Comparison of ENCODE assay signal across 9 mouse cellular contexts in genomic region chr6:90434687-90435086, GRCm38 (mm10). TPM values are rescaled to one million over a fixed set of nuclear protein-coding genes. Genes with fewer than 3 reads are reported as not detected.
DNase-seq lines count a peak whose midpoint lies in the region; ATAC-seq and TF ChIP-seq lines count a peak whose summit lies in the region.
"Had no signal": no experiment of that assay in that cellular context is flagged by ENCODE, and none has a peak within 500 bp of the region (broad histone marks: within the 10 kb centered on the region; RNA-seq: fewer than 3 reads in every experiment).

No protein-coding gene starts in this region.

- TF ChIP-seq POLR2A in lung, adult 2 months (IDR thresholded peaks at IDR 0.05; ENCODE audit: borderline replicate concordance, extremely low read depth, low read depth, low read length), result no peak

- no peak overlapping the region for H3K9ac ChIP-seq in lung, embryonic 15.5 days
- H3K9ac ChIP-seq in hindbrain, embryonic 12.5 days, result no peak overlapping the region
- no peak overlapping the region for H3K9ac ChIP-seq in liver, embryonic 12.5 days
- no peak overlapping the region for H3K9ac ChIP-seq in stomach, embryonic 14.5 days (replicated peaks; ENCODE audit: low read depth, low read length)

- ATAC-seq in lung, embryonic 15.5 days (ENCODE audit: borderline replicate concordance, extremely low read depth, low FRiP score, low TSS enrichment), result peak; percentile 46; the same call in 1 of the 2 replicates
- ATAC-seq in hindbrain, embryonic 12.5 days (ENCODE audit: low FRiP score), result peak; percentile 54
- peak; percentile 38 for ATAC-seq in liver, embryonic 12.5 days
- ATAC-seq in stomach, embryonic 14.5 days (ENCODE audit: insufficient number of reproducible peaks, insufficient read depth, low FRiP score, low read depth), result peak; percentile 33; the same call in 1 of the 2 replicates

- H3K36me3 ChIP-seq in lung, embryonic 15.5 days, result no peaks in the 10 kb centered on the region
- H3K36me3 ChIP-seq in hindbrain, embryonic 12.5 days, result no peaks in the 10 kb centered on the region
- H3K36me3 ChIP-seq in liver, embryonic 12.5 days, result no peaks in the 10 kb centered on the region
- no peaks in the 10 kb centered on the region for H3K36me3 ChIP-seq in stomach, embryonic 14.5 days (ENCODE audit: control insufficient read depth, insufficient read depth, low read length)

- H3K4me1 ChIP-seq in lung, embryonic 15.5 days, result no peaks in the 10 kb centered on the region
- 0 out of 2 replicates have a peak, but pooled peaks cover under 1% of the 10 kb centered on the region for H3K4me1 ChIP-seq in lung, adult 2 months (ENCODE audit: control insufficient read depth, insufficient read depth, low read length)
- H3K4me1 ChIP-seq in hindbrain, embryonic 12.5 days, result no peaks in the 10 kb centered on the region
- no peaks in the 10 kb centered on the region for H3K4me1 ChIP-seq in liver, embryonic 12.5 days
- H3K4me1 ChIP-seq in stomach, embryonic 14.5 days (ENCODE audit: control insufficient read depth, insufficient read depth, low read length), result no peaks in the 10 kb centered on the region

- DNase-seq in lung, adult 2 months, result no peak
- DNase-seq in layer of hippocampus, adult 2 months (ENCODE audit: low spot score in 2 of 2), result no peak
- no peak for DNase-seq in frontal cortex, postnatal 14 days (ENCODE audit: low spot score in 2 of 2)

- H3K4me2 ChIP-seq in lung, embryonic 15.5 days, result no peak overlapping the region
- no peak overlapping the region for H3K4me2 ChIP-seq in hindbrain, embryonic 12.5 days (replicated peaks)
- H3K4me2 ChIP-seq in liver, embryonic 12.5 days, result no peak overlapping the region
- H3K4me2 ChIP-seq in stomach, embryonic 14.5 days (replicated peaks; ENCODE audit: low read depth, low read length), result no peak overlapping the region

- no peaks in the 10 kb centered on the region for H3K27me3 ChIP-seq in lung, embryonic 15.5 days
- no peaks in the 10 kb centered on the region for H3K27me3 ChIP-seq in hindbrain, embryonic 12.5 days
- H3K27me3 ChIP-seq in liver, embryonic 12.5 days (replicated peaks), result no peaks in the 10 kb centered on the region; the same call in 1 of the 2 replicates
- no peaks in the 10 kb centered on the region for H3K27me3 ChIP-seq in stomach, embryonic 14.5 days (ENCODE audit: control insufficient read depth, insufficient read depth, low read length)

- 58% methylated on average over 3 of the region's 3 CpGs for WGBS in lung, embryonic 15.5 days
- 67% methylated on average over 3 of the region's 3 CpGs for WGBS in lung, adult 2 months
- 72% methylated on average over 3 of the region's 3 CpGs for WGBS in hindbrain, embryonic 12.5 days
- 53% methylated on average over 3 of the region's 3 CpGs for WGBS in liver, embryonic 12.5 days (ENCODE audit: insufficient replicate concordance)
- 64% methylated on average over 3 of the region's 3 CpGs for WGBS in stomach, embryonic 14.5 days

- H3K4me3 ChIP-seq in lung, embryonic 15.5 days, result no peak overlapping the region
- H3K4me3 ChIP-seq in lung, adult 2 months (replicated peaks; ENCODE audit: extremely low read depth, low read depth, low read length), result no peak overlapping the region
- H3K4me3 ChIP-seq in hindbrain, embryonic 12.5 days, result no peak overlapping the region
- H3K4me3 ChIP-seq in liver, embryonic 12.5 days, result no peak overlapping the region
- H3K4me3 ChIP-seq in stomach, embryonic 14.5 days (ENCODE audit: low read depth, low read length), result no peak overlapping the region
- H3K4me3 ChIP-seq in layer of hippocampus, adult 2 months, result no peak overlapping the region

- H3K27ac ChIP-seq in lung, embryonic 15.5 days, result no peak overlapping the region
- H3K27ac ChIP-seq in hindbrain, embryonic 12.5 days, result no peak overlapping the region
- H3K27ac ChIP-seq in liver, embryonic 12.5 days, result no peak overlapping the region
- no peak overlapping the region for H3K27ac ChIP-seq in stomach, embryonic 14.5 days (ENCODE audit: low read length)
- no peak overlapping the region for H3K27ac ChIP-seq in layer of hippocampus, adult 2 months

- H3K9me3 ChIP-seq in lung, embryonic 15.5 days, result no peaks in the 10 kb centered on the region
- no peaks in the 10 kb centered on the region for H3K9me3 ChIP-seq in hindbrain, embryonic 12.5 days (replicated peaks)
- no peaks in the 10 kb centered on the region for H3K9me3 ChIP-seq in liver, embryonic 12.5 days (replicated peaks)
- H3K9me3 ChIP-seq in stomach, embryonic 14.5 days (ENCODE audit: control insufficient read depth, low read depth, low read length), result no peaks in the 10 kb centered on the region

- no peak for TF ChIP-seq CTCF in lung, adult 2 months (IDR thresholded peaks at IDR 0.05; ENCODE audit: insufficient read depth, low read length)
- no peak for TF ChIP-seq CTCF in layer of hippocampus, adult 2 months (conservative IDR thresholded peaks at IDR 0.05)

RNA-seq across cellular contexts. Expression of gene Cfap100, which starts 6.1 kb away (rescaled TPM):
- 0.50 and 0.68 TPM in 2 replicates for polyA plus RNA-seq in lung, embryonic 15.5 days (2015; fragmentation: Nextera tagmentation; extraction: Ambion mirVana)
- polyA plus RNA-seq in lung, adult 2 months (2012; rRNA removed), result 5.6 and 8.0 TPM in 2 replicates
- 2.8 and 3.8 TPM in 2 replicates for polyA plus RNA-seq in hindbrain, embryonic 12.5 days (2016; fragmentation: Nextera tagmentation; extraction: Ambion mirVana)
- not detected in 2 replicates for polyA plus RNA-seq in liver, embryonic 12.5 days (2016; fragmentation: Nextera tagmentation; extraction: Ambion mirVana)
- 0.61 and 0.71 TPM in 2 replicates for polyA plus RNA-seq in stomach, embryonic 14.5 days (2014; fragmentation: Nextera tagmentation; extraction: Ambion mirVana)
- 10 to 100 TPM; 16.3 to 18.7 TPM for total RNA-seq in layer of hippocampus, adult 2 months (2021)
- total RNA-seq: heart, postnatal 4 days had no signal
- polyA plus RNA-seq: G1E had no signal

RNA-seq across cellular contexts. Expression of gene Klf15, which starts 27.7 kb away (rescaled TPM):
- 10.9 and 13.5 TPM in 2 replicates for polyA plus RNA-seq in lung, embryonic 15.5 days (2015; fragmentation: Nextera tagmentation; extraction: Ambion mirVana)
- polyA plus RNA-seq in lung, adult 2 months (2012; rRNA removed), result 55.7 and 145 TPM in 2 replicates
- 6.3 and 6.9 TPM in 2 replicates for polyA plus RNA-seq in hindbrain, embryonic 12.5 days (2016; fragmentation: Nextera tagmentation; extraction: Ambion mirVana)
- 8.6 and 10.3 TPM in 2 replicates for polyA plus RNA-seq in liver, embryonic 12.5 days (2016; fragmentation: Nextera tagmentation; extraction: Ambion mirVana)
- 3.8 and 4.8 TPM in 2 replicates for polyA plus RNA-seq in stomach, embryonic 14.5 days (2014; fragmentation: Nextera tagmentation; extraction: Ambion mirVana)
- 10 to 100 TPM; 29.9 to 33.8 TPM for total RNA-seq in layer of hippocampus, adult 2 months (2021)
- polyA plus RNA-seq: G1E had no signal

RNA-seq across cellular contexts. Expression of gene Aldh1l1, which starts 51.5 kb away (rescaled TPM):
- 1.4 and 2.1 TPM in 2 replicates for polyA plus RNA-seq in lung, embryonic 15.5 days (2015; fragmentation: Nextera tagmentation; extraction: Ambion mirVana)
- 14.7 and 17.9 TPM in 2 replicates for polyA plus RNA-seq in lung, adult 2 months (2012; rRNA removed)
- 13.0 and 19.4 TPM in 2 replicates for polyA plus RNA-seq in hindbrain, embryonic 12.5 days (2016; fragmentation: Nextera tagmentation; extraction: Ambion mirVana)
- 8.0 and 11.6 TPM in 2 replicates for polyA plus RNA-seq in liver, embryonic 12.5 days (2016; fragmentation: Nextera tagmentation; extraction: Ambion mirVana)
- polyA plus RNA-seq in stomach, embryonic 14.5 days (2014; fragmentation: Nextera tagmentation; extraction: Ambion mirVana), result 2.5 and 4.3 TPM in 2 replicates
- 10 to 100 TPM; 39.3 to 45.2 TPM for total RNA-seq in layer of hippocampus, adult 2 months (2021)
- polyA plus RNA-seq: G1E had no signal
